Mouse (Mus musculus) G1E-ER4 (cell line): Measurements from ENCODE around the gene Abracl. TPM values are rescaled to one million over a fixed set of nuclear protein-coding genes. Genes with fewer than 3 reads are reported as not detected.

Source experiments
- GATA1 ChIP-seq: IDR thresholded peaks from one replicate; pipeline ENCODE4 v1.8.0; 2012; ENCODE audit warnings: low read length, inconsistent platforms
- polyA plus RNA-seq: library from polyadenylated mRNA; stranded (reverse); fragments of >175 nt; gene quantifications from 2 replicates; pipeline ENCODE4 v1.2.3, GENCODE M21; 2012

The Abracl gene
- polyA plus RNA-seq, 1 experiment: 25.8 TPM

DNA sequence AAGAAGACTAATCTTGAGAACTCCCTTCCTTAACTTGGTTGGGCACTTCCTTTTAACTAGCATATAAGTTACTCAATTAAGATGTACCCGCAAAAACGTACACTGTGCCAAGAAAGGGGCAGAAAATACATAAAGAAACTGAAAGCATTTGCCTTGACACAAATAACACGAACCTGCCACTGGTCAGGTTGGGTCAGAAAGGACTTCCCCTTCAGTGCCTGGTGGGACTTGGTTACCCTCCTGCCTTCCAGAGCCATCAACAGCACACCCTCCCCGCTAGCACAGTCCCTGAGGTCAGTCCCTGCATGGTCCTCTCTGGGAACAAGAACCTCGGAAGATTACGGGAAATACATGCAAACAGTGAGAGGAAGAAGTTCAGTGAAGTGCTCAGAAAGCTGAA is 34.0 kb downstream of the Abracl start:
- TF ChIP-seq GATA1: no peak

GRCm38 (mm10) chr10:17987823-17988423 is 35.2 kb downstream of the Abracl start:
- no peak for TF ChIP-seq GATA1

DNA sequence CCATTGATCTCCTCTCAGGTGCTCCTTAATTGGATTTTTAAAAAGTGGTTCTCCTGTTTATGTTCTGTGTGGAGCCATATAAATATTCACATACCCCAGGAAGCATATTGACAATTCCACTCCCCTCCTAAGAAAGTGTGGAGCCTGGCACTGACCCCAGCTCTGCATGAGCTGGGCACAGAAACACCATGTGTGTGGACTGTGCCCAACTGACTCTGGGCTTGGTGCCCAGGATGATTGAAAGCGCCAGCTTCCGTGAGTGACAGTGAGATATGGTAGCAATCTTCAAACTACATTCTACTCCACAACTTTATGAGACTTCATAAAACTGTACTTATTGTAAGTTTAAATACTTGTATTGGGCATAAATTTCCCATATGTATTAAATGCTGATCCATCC is 39.8 kb downstream of the Abracl start:
- no peak for TF ChIP-seq GATA1

- no peak for TF ChIP-seq GATA1
These were observed 57.0 kb downstream of the Abracl start for GRCm38 (mm10) chr10:17966090-17966489.

Other genes with a start within 250 kb of the Abracl start
- not detected in 2 replicates for gene Txlnb, start 227.1 kb downstream of the Abracl start, polyA plus RNA-seq
- gene Heca, start 75.2 kb downstream of the Abracl start, polyA plus RNA-seq: 8.0 and 8.4 TPM in 2 replicates
- 29.8 and 38.8 TPM in 2 replicates for gene Reps1, start 32.6 kb upstream of the Abracl start, polyA plus RNA-seq
- not detected in 2 replicates for gene Ect2l, start 187.6 kb upstream of the Abracl start, polyA plus RNA-seq
- 1.1 and 1.3 TPM in 2 replicates for gene Ccdc28a, start 211.7 kb upstream of the Abracl start, polyA plus RNA-seq